Mouse (Mus musculus) embryo, embryonic 11 days (tissue): ENCODE measurements around the gene Shf.
"Not testable (repeated sequence)": the region's sequence is repeated elsewhere in the genome, so short reads cannot be mapped to it uniquely, and the experiment has no call there.

Source experiments
- DNase-seq: peaks from one replicate; pipeline ENCODE4 v3.0.0-alpha.2; 2015

Shf gene

GRCm38 (mm10) chr2:122368995-122369739 lies at the start of gene Shf:
TSS of gene Shf (minus strand) at chr2:122369162.
- DNase-seq: peak; percentile 92

GRCm38 (mm10) chr2:122408928-122409327 lies 40.0 kb upstream of the Shf start:
- no peak for DNase-seq

- DNase-seq: no peak
These were observed 38.6 kb upstream of the Shf start for GRCm38 (mm10) chr2:122407607-122408006.

GRCm38 (mm10) chr2:122396150-122396549 lies 27.2 kb upstream of the Shf start:
- DNase-seq: no peak

GRCm38 (mm10) chr2:122387135-122387534 lies 18.2 kb upstream of the Shf start:
- DNase-seq: not testable (repeated sequence)

GRCm38 (mm10) chr2:122385095-122385494 lies 16.1 kb upstream of the Shf start:
- no peak for DNase-seq

GRCm38 (mm10) chr2:122382121-122382520 lies 13.2 kb upstream of the Shf start:
- DNase-seq: no peak

GRCm38 (mm10) chr2:122381329-122382103 lies 12.6 kb upstream of the Shf start:
- DNase-seq: no peak

- peak; percentile 82 for DNase-seq
These were observed 11.9 kb upstream of the Shf start for GRCm38 (mm10) chr2:122380768-122381311.

- DNase-seq: no peak
These were observed 10.3 kb upstream of the Shf start for GRCm38 (mm10) chr2:122379292-122379650.

- peak; percentile 80 for DNase-seq
These were observed 9.7 kb upstream of the Shf start for GRCm38 (mm10) chr2:122378421-122379291.

- DNase-seq: peak; percentile 88
These were observed 8.8 kb upstream of the Shf start for GRCm38 (mm10) chr2:122377751-122378246.

GRCm38 (mm10) chr2:122377215-122377674 lies 8.3 kb upstream of the Shf start:
- peak; percentile 95 for DNase-seq

- peak; percentile 75 for DNase-seq
These were observed 7.1 kb upstream of the Shf start for GRCm38 (mm10) chr2:122376041-122376561.

- peak; percentile 98 for DNase-seq
These were observed 6.5 kb upstream of the Shf start for GRCm38 (mm10) chr2:122375391-122375991.

GRCm38 (mm10) chr2:122374666-122375331 lies 5.8 kb upstream of the Shf start:
- peak; percentile 46 for DNase-seq

- DNase-seq: no peak
These were observed 5.0 kb upstream of the Shf start for GRCm38 (mm10) chr2:122374012-122374411.

- no peak for DNase-seq
These were observed 3.6 kb upstream of the Shf start for GRCm38 (mm10) chr2:122372541-122372940.

- DNase-seq: no peak
These were observed 3.1 kb upstream of the Shf start for GRCm38 (mm10) chr2:122372067-122372466.

GRCm38 (mm10) chr2:122370101-122370750 lies 1.3 kb upstream of the Shf start:
- no peak for DNase-seq
